Comparison of ENCODE assay signal across 10 mouse cellular contexts in genomic region chr11:117678740-117679139, GRCm38 (mm10). TPM values are rescaled to one million over a fixed set of nuclear protein-coding genes. Genes with fewer than 3 reads are reported as not detected.
A peak's percentile ranks its signal among the peaks of the same experiment; 100 is the strongest.
DNase-seq lines count a peak whose midpoint lies in the region; ATAC-seq and TF ChIP-seq lines count a peak whose summit lies in the region.
"Had no signal": no experiment of that assay in that cellular context is flagged by ENCODE, and none has a peak within 500 bp of the region (broad histone marks: within the 10 kb centered on the region; RNA-seq: fewer than 3 reads in every experiment).

No protein-coding gene starts in this region.

- peak; percentile 59 for TF ChIP-seq CTCF in left cerebral cortex, adult 2 months (IDR thresholded peaks at IDR 0.05)

- intact Hi-C loops in left cerebral cortex, adult 2 months (cut with DNase I), result no loop called here

- H3K27ac ChIP-seq in left cerebral cortex, adult 2 months, result no peak overlapping the region
- H3K27ac ChIP-seq: limb, embryonic 13.5 days had no signal

- no peak for ATAC-seq in monocyte, adult 5-6 weeks (replicated peaks; ENCODE audit: insufficient number of reproducible peaks, low FRiP score, low TSS enrichment, poor library complexity, severe bottlenecking)

- peak; percentile 47 for DNase-seq in cerebellum, adult 9-10 months
- no peak for DNase-seq in cerebellum, postnatal 4 days (ENCODE audit: low spot score in 2 of 2)
- no peak for DNase-seq in left cerebral cortex, adult 2 months (ENCODE audit: extremely low spot score in 1 of 2, low spot score in 2 of 2)
- no peak for DNase-seq in left cerebral cortex, adult 18-20 months (ENCODE audit: low spot score in 2 of 2)
- DNase-seq in 416B (ENCODE audit: low read depth), result peak; percentile 49
- DNase-seq in adipocyte (ENCODE audit: low spot score), result peak; percentile 43
- DNase-seq in neural tube, embryonic 10.5 days (ENCODE audit: extremely low spot score, low spot score), result no peak
- DNase-seq: kidney, postnatal 4 days had no signal

- no peak overlapping the region for H3K4me3 ChIP-seq in left cerebral cortex, adult 2 months
- H3K4me3 ChIP-seq: limb, embryonic 13.5 days had no signal

RNA-seq across cellular contexts. Expression of gene Tnrc6c, which starts 24.7 kb away (rescaled TPM):
- total RNA-seq in left cerebral cortex, adult 2 months (2021), result 10 to 100 TPM; 58.5 to 62.9 TPM
- total RNA-seq in left cerebral cortex, adult 18-20 months (2021), result 10 to 100 TPM; 53.3 to 54.9 TPM
- 20.2 to 43.0 TPM (median 22.1 TPM) in 3 replicates for total RNA-seq in monocyte, adult 5-6 weeks (2017)

Comparison
In these comparisons a context has a peak if more than half of its experiments do, and no peak if none do; other contexts are left out.
1. DNase-seq: peak in cerebellum, adult 9-10 months (single experiment), 416B (single experiment) and adipocyte (single experiment); none in cerebellum, postnatal 4 days (0 of 2), left cerebral cortex, adult 2 months (0 of 2), left cerebral cortex, adult 18-20 months (0 of 2) and neural tube, embryonic 10.5 days (single experiment).